Mouse (Mus musculus): Measurements from ENCODE around the gene Gla.
"Not testable (repeated sequence)": the region's sequence is repeated elsewhere in the genome, so short reads cannot be mapped to it uniquely, and the experiment has no call there.

DNA sequence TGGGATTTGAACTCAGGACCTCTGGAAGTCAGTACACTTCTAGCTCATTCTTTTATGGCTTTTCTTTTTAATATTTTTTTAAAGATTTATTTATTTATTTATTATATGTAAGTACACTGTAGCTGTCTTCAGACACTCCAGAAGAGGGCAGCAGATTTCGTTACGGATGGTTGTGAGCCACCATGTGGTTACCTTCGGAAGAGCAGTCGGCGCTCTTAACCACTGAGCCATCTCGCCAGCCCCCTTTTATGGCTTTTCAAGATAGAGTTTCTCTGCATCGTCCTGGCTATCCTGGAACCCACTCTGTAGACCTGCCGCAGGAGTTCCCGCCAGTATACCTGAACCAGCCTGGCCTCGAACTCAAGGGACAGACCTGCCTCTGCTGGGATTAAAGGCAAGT lies 61.1 kb downstream of the Gla start:
- peak; percentile 66 for TF ChIP-seq CTCF (IDR thresholded peaks at IDR 0.05; ENCODE audit: low read depth)
- TF ChIP-seq EP300 (IDR thresholded peaks at IDR 0.05; ENCODE audit: low read depth) = not testable (repeated sequence)

Measured in liver, postnatal 0 days (tissue).